Mouse (Mus musculus) myocyte (in vitro differentiated cells): ENCODE measurements around the gene Hsf4. TPM values are rescaled to one million over a fixed set of nuclear protein-coding genes. Genes with fewer than 3 reads are reported as not detected.

Experiments used
- H3K27me3 ChIP-seq: one replicate; pipeline ENCODE4 v1.6.1; 2011; ENCODE audit not compliant: control insufficient read depth, insufficient read depth, insufficient read length
- H3K36me3 ChIP-seq: one replicate; pipeline ENCODE4 v1.6.1; 2011; ENCODE audit not compliant: control insufficient read depth, insufficient read depth
- H3K4me2 ChIP-seq: one replicate; pipeline ENCODE4 v1.6.1; 2011; ENCODE audit warnings: low read depth, control low read depth
- H3K4me3 ChIP-seq: one replicate; pipeline ENCODE4 v1.5.1; 2011; ENCODE audit warnings: mild to moderate bottlenecking, control low read depth, moderate library complexity
- H3K79me2 ChIP-seq: one replicate; pipeline ENCODE4 v1.6.1; 2011; ENCODE audit not compliant: control insufficient read depth, insufficient read depth
- H3ac ChIP-seq: one replicate; pipeline ENCODE4 v1.6.1; 2011; ENCODE audit not compliant: control insufficient read depth, insufficient read length
- CEBPB ChIP-seq: IDR thresholded peaks from 2 replicates; pipeline ENCODE4 v1.6.1; 2011; ENCODE audit warnings: mild to moderate bottlenecking, moderate library complexity; ENCODE audit not compliant: poor library complexity, insufficient read depth, severe bottlenecking
- E2F4 ChIP-seq: IDR thresholded peaks from one replicate; pipeline ENCODE4 v1.6.1; 2011; ENCODE audit warnings: mild to moderate bottlenecking, control low read depth, moderate library complexity; ENCODE audit not compliant: insufficient read depth
- MAX ChIP-seq: IDR thresholded peaks from one replicate; pipeline ENCODE4 v1.6.1; 2011; ENCODE audit warnings: low read depth, mild to moderate bottlenecking, control low read depth
- MYOD1 ChIP-seq, 3 experiments: IDR thresholded peaks; one replicate each; pipeline ENCODE4 v1.6.1; 2011; ENCODE audit warnings: control low read depth in 2 of 3, low read depth in 2 of 3, mild to moderate bottlenecking in 2 of 3, moderate library complexity in 1 of 3; ENCODE audit not compliant: insufficient read length in 2 of 3, control insufficient read depth in 1 of 3
- MYOG ChIP-seq, 3 experiments: IDR thresholded peaks; one replicate each; pipeline ENCODE4 v1.6.1; 2011; ENCODE audit warnings: control low read depth in 2 of 3, low read depth in 2 of 3, mild to moderate bottlenecking in 2 of 3; ENCODE audit not compliant: insufficient read length in 2 of 3, control insufficient read depth in 1 of 3, insufficient read depth in 1 of 3
- POLR2A ChIP-seq: IDR thresholded peaks from one replicate; pipeline ENCODE4 v1.6.1; 2011; ENCODE audit warnings: low read depth, mild to moderate bottlenecking, control low read depth, moderate library complexity; ENCODE audit not compliant: insufficient read length
- POLR2AphosphoS2 ChIP-seq: IDR thresholded peaks from one replicate; pipeline ENCODE4 v1.6.1; 2011; ENCODE audit warnings: low read depth, control low read depth; ENCODE audit not compliant: insufficient read length
- REST ChIP-seq: IDR thresholded peaks from one replicate; pipeline ENCODE4 v1.6.1; 2011; ENCODE audit warnings: mild to moderate bottlenecking, control low read depth, moderate library complexity; ENCODE audit not compliant: insufficient read depth, insufficient read length
- SRF ChIP-seq: IDR thresholded peaks from one replicate; pipeline ENCODE4 v1.6.1; 2011; ENCODE audit warnings: low read depth; ENCODE audit not compliant: control insufficient read depth, insufficient read length
- TCF12 ChIP-seq: IDR thresholded peaks from one replicate; pipeline ENCODE4 v1.6.1; 2011; ENCODE audit warnings: mild to moderate bottlenecking, control low read depth; ENCODE audit not compliant: poor library complexity, insufficient read depth, severe bottlenecking
- TCF3 ChIP-seq: IDR thresholded peaks from one replicate; pipeline ENCODE4 v1.6.1; 2011; ENCODE audit warnings: low read depth, control low read depth; ENCODE audit not compliant: insufficient read length
- USF1 ChIP-seq: IDR thresholded peaks from one replicate; pipeline ENCODE4 v1.6.1; 2011; ENCODE audit warnings: low read depth, mild to moderate bottlenecking, control low read depth, moderate library complexity
- polyA plus RNA-seq: library from polyadenylated mRNA; unstranded; fragments of >200 nt; fragmentation: generic; extraction: Trizol; gene quantifications from one replicate; pipeline ENCODE4 v1.2.1, GENCODE M21; 2012; ENCODE audit warnings: missing spikeins

Hsf4 gene
- polyA plus RNA-seq, 1 experiment = 5.8 TPM

- TF ChIP-seq MYOG (IDR thresholded peaks at IDR 0.05; ENCODE audit: control insufficient read depth in 1 of 3, insufficient read depth in 1 of 3, insufficient read length in 2 of 3, low read depth in 2 of 3) (no peak), MAX (no peak), POLR2A (no peak), MYOD1 (IDR thresholded peaks at IDR 0.05; ENCODE audit: control insufficient read depth in 1 of 3, insufficient read length in 2 of 3, low read depth in 2 of 3) (no peak), REST (no peak), TCF12 (no peak), USF1 (no peak), TCF3 (no peak), POLR2AphosphoS2 (no peak), E2F4 (no peak), SRF (no peak), CEBPB (no peak)
- Histone ChIP-seq H3K79me2 (no peaks in the 10 kb centered on the region), H3K27me3 (no peaks in the 10 kb centered on the region), H3ac (no peak overlapping the region), H3K4me3 (no peak overlapping the region), H3K36me3 (peaks cover 4% of the 10 kb centered on the region), H3K4me2 (no peak overlapping the region)
Observed at GRCm38 (mm10) chr8:105278911-105279334, 9.3 kb downstream of the Hsf4 start.

- Histone ChIP-seq H3K36me3 (peaks cover 4% of the 10 kb centered on the region), H3K4me3 (no peak overlapping the region), H3K4me2 (peak overlapping the region; percentile 18), H3ac (no peak overlapping the region), H3K79me2 (no peaks in the 10 kb centered on the region), H3K27me3 (no peaks in the 10 kb centered on the region)
- no peak for TF ChIP-seq REST
- peak in 2 of 3 experiments; percentile 78 for TF ChIP-seq MYOD1 (IDR thresholded peaks at IDR 0.05; ENCODE audit: control insufficient read depth in 1 of 3, insufficient read length in 2 of 3, low read depth in 2 of 3)
- peak; percentile 4 to 91 (median 72) for TF ChIP-seq MYOG (IDR thresholded peaks at IDR 0.05; ENCODE audit: control insufficient read depth in 1 of 3, insufficient read depth in 1 of 3, insufficient read length in 2 of 3, low read depth in 2 of 3)
- no peak for TF ChIP-seq POLR2AphosphoS2
- peak; percentile 37 for TF ChIP-seq TCF12
Observed at GRCm38 (mm10) chr8:105280567-105280966, 11.0 kb downstream of the Hsf4 start.

GRCm38 (mm10) chr8:105281821-105282220 is 12.2 kb downstream of the Hsf4 start:
- Histone ChIP-seq H3ac (no peak overlapping the region), H3K79me2 (peaks cover 9% of the 10 kb centered on the region), H3K4me2 (no peak overlapping the region), H3K4me3 (no peak overlapping the region), H3K36me3 (peaks cover 4% of the 10 kb centered on the region), H3K27me3 (no peaks in the 10 kb centered on the region)
- TF ChIP-seq REST = no peak
- TF ChIP-seq POLR2AphosphoS2 = peak; percentile 19
- no peak for TF ChIP-seq TCF3
- TF ChIP-seq MAX = no peak
- no peak for TF ChIP-seq E2F4

- H3K27me3 ChIP-seq = no peaks in the 10 kb centered on the region
Observed at GRCm38 (mm10) chr8:105282239-105282638, 12.6 kb downstream of the Hsf4 start.

GRCm38 (mm10) chr8:105283074-105283473 is 13.5 kb downstream of the Hsf4 start:
- peaks cover 4% of the 10 kb centered on the region for H3K36me3 ChIP-seq
- TF ChIP-seq TCF12 (no peak), POLR2AphosphoS2 (peak; percentile 81), MAX (no peak)
- H3K27me3 ChIP-seq = no peaks in the 10 kb centered on the region
- H3ac ChIP-seq = no peak overlapping the region
- H3K4me2 ChIP-seq = no peak overlapping the region
- H3K79me2 ChIP-seq = peaks cover 18% of the 10 kb centered on the region
- no peak overlapping the region for H3K4me3 ChIP-seq

More at GRCm38 (mm10) chr8:105282239-105282638, 12.6 kb downstream of the Hsf4 start:
- no peak for TF ChIP-seq POLR2A
- TF ChIP-seq SRF = no peak
- TF ChIP-seq E2F4 = no peak
- TF ChIP-seq MAX = no peak
- TF ChIP-seq POLR2AphosphoS2 = no peak
- no peak for TF ChIP-seq USF1
- TF ChIP-seq CEBPB = no peak
- Histone ChIP-seq H3K79me2 (peaks cover 10% of the 10 kb centered on the region), H3K4me3 (no peak overlapping the region), H3ac (no peak overlapping the region), H3K36me3 (peaks cover 4% of the 10 kb centered on the region), H3K4me2 (no peak overlapping the region)

GRCm38 (mm10) chr8:105285514-105285913 is 15.9 kb downstream of the Hsf4 start:
- Histone ChIP-seq H3K79me2 (peaks cover 23% of the 10 kb centered on the region), H3K27me3 (no peaks in the 10 kb centered on the region), H3K4me3 (no peak overlapping the region), H3ac (no peak overlapping the region), H3K4me2 (no peak overlapping the region), H3K36me3 (peaks cover 4% of the 10 kb centered on the region)
- no peak for TF ChIP-seq TCF12
- TF ChIP-seq CEBPB = no peak
- no peak for TF ChIP-seq USF1
- no peak for TF ChIP-seq TCF3
- TF ChIP-seq REST = no peak
- TF ChIP-seq MAX = no peak
- no peak for TF ChIP-seq SRF
